Mouse (Mus musculus): ENCODE results near the gene Aifm3.
A peak's percentile ranks its signal among the peaks of the same experiment; 100 is the strongest.

Aifm3 gene

DNA sequence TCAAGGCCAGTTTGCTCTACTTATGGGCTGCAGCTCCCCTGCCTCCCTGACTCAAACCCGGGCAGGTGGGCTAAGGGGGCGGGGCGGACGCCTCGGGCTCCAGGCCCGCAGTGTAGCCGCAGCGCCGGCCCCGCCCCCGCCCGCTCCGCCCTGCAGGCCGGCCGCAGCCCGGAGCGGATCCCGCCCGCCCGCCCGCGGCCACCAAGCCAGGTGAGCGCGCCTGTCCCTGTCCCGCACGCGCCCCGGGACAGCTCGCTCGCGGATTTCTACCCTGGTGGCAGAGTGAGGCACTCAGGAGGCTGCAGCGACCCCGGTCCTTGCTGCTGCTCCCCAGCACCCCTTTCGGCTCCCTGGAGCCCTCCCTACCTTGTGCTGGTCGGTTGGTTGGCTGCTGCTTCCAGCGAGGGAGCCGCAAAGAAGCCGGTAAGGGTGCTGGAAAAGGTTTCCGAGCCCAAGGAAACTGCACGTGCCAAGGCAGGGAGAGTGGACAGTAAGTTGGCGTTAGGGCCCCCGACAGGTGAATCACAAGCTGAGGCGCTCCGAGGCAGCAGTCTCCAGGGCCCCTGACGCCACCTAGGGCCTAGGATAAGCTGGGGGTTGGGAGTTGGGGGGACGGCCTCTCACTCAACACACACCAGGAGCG lies at the start of gene Aifm3:
Aifm3 (plus strand) TSS at position 143 of the 643 bp plus-strand sequence.
- DNase-seq, result peak; percentile 42 to 69

DNA sequence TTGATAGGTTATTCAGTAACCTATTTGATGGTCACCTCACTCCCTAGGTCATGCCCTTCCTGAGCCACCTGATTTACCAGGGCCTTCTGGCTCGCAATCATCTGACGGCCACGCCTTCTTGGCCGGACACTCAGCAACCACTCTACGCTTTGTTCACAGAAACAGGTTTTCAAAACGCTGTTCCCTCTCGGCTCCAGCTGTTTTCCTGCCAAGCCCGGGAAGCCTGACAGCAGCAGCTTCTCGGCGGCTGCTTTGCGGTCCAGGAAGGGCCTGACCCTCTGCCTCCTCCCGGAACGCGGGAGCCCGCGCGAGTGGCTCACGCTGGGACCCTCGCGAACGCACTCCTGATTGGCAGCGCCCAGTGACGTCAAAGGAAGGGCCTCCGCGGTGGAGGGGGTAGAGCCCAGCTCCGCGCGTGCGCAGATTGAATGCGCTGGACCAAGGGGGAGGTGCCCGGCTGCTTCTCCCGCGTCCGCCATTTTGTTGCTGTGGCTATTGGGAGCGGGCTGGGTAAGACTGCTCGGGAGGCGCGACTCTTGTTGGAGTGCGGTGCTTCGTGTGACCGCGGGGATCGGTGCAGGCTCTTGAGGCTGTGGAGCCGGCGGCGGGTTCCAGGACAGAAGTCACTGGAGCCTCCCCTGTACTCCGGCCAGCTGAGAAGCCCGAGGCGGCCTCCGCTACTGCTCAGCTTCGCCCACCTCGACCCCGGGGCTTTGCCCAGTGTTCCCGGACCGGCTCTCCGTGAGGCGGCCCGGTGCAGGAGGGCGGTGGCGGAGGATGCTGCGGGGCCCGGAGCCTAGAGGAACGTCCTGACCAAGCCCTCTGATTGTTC lies 37.7 kb upstream of the Aifm3 start, which contains the start of gene Crkl:
Crkl (plus strand) TSS at position 447 of the 832 bp plus-strand sequence.
- DNase-seq, result peak; percentile 97 to 99

DNA sequence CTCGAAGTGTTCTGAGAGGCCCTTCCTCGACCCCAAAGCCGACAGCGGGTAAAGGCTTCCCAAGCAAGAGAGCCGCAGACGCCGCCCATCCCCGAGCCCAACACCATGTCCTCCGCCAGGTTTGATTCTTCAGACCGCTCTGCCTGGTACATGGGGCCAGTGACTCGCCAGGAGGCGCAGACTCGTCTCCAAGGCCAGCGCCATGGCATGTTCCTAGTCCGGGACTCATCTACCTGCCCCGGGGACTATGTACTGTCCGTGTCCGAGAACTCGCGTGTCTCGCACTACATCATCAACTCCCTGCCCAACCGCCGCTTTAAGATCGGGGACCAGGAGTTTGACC lies 37.1 kb upstream of the Aifm3 start:
- peak; percentile 48 to 69 for DNase-seq

DNA sequence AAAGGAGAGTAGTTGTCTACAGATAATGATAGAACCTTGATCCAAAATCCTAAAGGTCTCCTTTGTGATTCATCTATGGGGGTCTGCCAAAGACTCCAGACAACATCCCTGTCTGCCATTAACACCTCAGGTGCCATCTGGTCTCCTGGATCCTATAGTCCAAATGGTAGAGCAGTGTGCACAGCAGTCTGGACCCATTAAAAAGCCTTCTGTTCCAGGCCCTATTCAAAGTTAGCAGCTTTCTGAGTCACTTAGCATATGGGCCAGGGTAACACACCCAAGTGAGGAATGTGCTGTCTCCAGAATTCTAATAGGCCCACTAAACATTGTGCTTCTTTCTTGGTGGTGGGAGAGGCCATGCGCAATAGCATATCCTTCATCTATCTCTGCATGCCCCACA lies 32.5 kb upstream of the Aifm3 start:
- no peak for DNase-seq

DNA sequence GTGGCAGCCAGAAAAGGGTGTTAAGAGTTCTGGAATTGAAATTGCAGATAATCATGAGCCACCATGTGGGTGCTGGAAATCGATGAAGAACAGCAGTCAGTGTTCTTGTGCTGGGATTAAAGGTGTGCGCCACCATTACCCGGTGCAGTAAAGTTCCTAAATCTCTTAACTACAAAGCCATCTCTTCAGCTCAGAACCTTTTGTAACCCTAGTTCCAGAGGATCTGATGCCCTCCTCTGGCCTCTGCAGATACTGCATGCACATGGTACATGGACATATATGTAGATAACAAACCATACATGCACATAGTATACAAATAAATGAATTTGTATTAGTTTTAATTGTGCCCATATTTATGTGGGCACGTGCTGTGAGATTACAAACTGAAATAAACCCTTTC lies 29.2 kb upstream of the Aifm3 start:
- DNase-seq, result peak in 1 of 2 experiments; percentile 47

DNA sequence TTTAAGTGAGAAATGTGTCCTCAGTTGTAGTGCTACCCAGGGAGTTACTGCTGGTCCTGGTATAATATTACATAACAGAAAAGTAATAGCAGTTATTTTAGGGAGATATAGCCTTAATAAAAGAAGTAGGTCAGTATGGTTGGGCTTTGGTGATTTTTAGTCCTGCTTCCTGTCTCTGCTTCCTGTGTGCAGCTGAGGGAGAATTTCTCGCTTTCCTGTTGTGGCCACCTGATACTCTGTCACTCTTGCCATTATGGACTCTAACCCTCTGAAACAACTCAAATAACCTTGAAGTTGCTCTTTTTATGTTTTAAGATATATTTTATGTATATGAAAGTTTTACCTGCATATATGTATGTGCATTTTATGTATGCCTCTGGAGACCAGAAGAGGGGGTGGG lies 27.8 kb upstream of the Aifm3 start:
- DNase-seq, result no peak

DNA sequence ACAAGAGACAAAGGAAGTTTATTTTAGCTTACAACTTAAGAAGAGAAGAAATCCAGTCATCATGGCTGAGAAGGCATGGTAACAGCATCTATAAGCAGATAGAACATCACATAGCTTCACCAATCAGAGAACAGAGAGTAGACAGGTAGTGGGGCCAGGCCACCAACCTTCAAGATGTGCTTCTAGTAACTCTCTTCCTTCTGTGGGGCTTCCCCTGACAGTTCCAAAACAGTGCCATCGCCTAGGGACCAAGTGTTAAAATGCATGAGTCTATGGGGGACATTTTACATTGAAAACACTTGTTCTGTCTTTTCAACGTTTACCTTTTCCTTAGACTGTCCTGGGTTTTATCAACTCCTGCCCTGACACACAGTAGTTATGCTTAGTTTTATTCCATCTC lies 26.2 kb upstream of the Aifm3 start:
- no peak for DNase-seq

DNA sequence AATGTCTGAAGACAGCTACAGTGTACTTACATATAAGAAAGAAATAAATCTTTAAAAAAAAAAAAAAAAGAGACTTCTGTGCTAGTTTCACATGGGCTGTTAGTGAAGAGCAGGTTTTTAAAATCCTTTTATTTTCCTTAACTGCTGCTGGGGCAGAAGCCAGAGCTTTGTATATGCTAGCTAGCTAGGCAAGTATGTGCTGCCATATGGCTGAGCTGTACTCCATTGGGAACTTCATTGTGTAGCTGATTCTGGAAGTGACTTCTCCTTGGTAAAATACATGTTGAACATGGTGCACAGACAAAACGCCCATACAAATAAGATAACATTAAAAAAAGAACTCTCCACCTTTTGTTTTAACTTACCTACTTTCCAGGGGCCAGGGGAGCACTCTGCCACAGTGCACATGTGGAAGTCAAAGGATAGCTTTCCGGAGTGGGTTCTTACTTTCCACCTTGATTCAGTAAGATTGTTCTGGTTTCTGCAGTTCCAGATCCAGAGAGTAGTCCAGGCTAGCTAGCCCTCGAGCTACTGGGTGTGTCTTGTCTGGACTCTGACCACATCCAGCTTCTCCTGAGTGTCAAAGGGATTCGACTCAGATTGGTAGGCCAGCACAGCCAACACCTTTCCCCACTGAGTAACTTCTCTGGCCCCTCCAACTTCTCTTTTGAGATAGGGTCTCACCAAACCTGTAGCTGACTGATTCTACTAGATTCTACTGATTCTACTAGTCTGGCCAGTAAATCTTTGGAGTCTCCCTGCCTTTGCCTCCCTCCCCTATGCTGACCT lies 22.3 kb upstream of the Aifm3 start:
- no peak for DNase-seq

DNA sequence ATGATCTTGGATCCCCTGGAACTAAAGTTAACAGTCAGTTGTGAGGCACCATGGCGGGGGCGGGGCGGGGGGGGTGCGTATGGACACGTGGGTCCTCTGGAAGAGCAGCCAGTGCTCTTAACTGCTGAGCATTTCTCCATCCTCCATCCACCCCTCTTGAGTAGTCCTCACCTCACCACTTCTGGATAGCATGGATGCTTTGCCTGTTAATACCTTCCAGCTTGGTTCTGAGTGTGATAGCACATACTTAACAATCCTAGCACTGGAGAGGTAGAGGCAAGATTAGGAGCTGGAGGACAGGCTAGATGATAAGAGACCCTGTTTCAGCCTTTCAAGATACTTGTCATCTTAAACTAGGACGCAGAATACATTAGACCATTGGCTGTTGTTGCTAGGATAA lies 16.9 kb upstream of the Aifm3 start:
- DNase-seq, result no peak

DNA sequence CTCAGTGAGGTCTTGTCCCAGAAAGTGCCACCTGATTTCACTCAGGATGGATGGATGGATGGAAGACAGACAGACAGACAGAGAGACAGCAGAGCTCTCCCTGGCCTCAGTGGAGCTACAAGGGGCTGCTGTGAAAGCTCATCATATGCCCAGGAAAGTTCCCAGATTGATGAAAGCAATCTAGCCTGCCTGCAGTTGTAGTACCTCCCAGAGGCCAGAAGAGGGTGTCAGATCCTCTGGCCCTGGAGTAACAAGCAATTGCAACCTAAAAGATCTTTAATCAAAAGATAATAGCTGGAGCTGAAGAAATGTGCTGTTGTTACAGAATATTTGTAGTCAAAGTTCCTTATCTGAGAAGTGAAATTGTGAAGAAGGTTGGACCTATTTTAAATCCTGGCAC lies 15.3 kb upstream of the Aifm3 start:
- DNase-seq, result peak; percentile 39 to 42

DNA sequence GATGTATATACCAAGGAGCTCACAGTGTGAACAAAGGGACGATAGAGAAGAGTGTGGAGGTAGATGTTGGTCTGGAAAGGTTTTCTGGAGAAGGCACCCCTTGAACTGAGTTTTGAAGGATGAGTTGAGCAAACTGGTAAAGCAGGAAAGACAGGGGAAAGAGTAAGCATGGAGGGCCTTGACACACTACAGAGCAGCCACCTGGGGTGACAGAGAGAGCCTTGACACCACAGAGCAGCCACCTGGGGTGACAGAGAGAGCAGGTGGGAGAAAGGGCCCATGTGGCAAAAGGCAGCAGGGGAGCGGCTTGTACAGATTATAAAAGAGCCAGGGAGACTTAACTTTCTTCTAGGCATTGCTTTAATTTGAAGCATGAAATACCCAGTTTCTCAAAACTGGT lies 14.7 kb upstream of the Aifm3 start:
- DNase-seq, result no peak

DNA sequence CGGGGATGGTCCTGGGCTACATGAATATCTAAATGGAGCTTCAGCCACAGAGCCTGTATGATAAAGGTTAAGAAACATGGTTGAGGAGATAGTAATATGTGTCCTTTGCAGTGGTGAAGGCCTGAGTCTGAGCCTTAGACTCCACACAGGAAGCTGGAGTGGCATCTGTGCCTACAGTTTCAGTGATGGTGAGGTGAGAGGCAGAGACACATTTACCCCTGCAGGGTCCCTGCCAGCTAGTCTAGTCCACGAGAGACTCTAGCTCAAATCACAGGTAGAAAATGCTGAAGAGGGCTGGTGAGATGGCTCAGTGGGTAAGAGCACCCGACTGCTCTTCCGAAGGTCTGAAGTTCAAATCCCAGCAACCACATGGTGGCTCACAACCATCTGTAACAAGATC lies 14.1 kb upstream of the Aifm3 start:
- no peak for DNase-seq

DNA sequence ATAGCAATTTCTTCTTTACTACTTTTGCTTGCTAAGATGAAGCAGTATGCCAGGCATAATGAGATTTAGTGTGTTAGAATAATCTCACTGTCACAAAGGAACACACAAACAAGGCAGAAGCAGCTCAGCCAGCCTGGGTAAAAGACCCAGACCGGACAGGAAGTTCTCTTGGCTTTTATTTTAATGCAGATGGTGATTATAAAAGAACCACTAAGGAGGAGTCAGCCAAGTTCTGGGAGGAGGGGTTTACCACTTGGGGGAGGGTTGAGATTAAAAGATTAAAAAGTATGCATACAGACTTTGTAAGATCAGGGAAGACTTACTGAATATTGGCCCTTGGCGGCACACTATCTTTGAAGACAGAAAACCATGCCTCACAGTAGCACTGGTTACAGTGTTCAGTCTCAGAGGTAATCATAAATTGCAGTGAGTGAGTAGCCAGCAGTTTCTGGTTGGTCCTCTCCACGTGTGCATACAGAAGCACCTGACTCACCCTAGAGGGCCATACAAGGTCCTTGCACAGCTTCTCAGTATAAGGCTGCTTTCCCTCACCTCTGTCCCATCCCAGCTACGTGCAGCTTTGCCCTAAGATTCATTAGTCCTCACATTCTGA lies 11.0 kb upstream of the Aifm3 start:
- DNase-seq, result no peak

DNA sequence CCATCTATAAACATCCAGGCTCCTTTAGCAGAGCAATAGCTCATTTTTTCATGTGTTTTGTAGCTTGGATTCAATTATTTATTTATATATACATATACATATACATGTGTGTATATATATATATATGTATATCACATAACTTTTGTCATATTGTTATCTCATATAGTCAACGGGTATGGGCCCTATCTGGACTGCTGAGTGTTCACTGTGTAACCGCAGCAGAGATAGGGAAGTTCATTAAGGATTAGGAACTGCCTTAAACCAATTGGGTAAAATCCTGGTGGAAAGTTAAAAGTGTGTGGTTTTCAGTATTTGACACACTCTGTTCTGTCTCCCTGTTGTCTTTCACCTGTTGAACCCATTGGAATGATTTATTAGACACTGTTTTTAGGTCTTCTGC lies 7.9 kb upstream of the Aifm3 start:
- DNase-seq, result no peak

DNA sequence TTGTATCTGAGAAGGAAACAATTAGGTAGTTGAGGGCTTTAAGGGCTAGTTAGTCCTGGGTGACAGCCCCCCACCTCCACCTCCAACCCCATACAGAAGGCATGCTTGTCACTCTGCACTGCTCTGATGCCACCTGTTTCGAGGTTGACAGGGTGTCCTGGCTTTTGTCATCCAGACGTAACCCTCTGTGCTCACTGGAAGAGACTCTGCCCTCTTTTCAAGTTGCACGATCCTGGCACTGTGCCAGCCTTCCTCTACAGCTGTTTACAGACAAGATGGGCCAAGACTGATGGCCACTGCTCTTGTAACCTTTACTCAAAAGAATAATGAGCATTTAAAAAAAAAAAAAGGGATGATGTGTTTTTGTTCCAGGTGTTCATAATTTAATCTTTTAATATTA lies 2.9 kb upstream of the Aifm3 start:
- DNase-seq, result peak; percentile 77 to 80

DNA sequence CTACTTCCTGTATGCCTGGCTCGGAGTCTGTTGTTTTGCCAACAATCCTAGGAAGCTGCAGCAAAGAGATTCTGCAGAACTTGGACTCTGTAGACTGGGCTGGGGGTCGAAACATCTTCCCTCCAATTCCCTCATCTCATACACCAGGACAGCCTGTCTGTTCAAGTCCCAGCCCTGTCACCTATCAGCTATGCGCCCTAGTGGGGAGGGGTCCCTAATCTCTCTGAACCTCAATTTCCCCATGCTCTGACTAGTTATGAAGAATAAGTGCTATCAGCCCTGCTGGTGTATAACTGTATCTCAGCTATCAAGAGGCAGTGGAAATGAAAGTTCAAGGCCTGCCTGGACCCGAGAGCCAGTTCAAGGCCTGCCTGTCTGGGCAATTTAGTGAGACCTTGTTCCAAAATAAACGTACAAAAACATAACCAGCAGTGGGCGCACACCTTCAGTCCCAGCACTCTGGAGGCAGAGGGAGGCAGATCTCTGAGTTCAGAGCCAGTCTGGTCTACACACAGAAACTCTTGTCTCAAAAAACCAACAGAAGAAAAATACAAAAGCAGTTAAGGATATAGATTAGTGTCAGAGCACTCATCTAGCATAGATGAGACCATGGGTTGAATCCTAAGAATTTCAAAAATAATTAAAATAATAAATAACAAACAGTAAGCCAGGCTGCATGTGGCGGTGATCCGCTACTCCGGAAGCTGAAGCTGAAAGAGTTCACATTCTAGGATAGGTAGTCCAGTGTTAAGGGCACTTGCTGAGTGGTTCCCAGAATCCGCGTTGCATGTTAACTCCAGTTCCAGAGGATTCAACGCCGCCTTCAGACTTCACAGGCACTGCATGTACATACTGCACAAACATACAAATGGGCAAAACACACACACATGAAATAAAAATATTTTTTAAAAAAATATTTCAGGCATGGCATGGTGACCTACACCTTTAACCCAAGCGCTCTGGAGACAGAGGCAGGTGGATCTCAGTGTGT lies 638 bp upstream of the Aifm3 start:
- peak in 1 of 2 experiments; percentile 36 for DNase-seq

DNA sequence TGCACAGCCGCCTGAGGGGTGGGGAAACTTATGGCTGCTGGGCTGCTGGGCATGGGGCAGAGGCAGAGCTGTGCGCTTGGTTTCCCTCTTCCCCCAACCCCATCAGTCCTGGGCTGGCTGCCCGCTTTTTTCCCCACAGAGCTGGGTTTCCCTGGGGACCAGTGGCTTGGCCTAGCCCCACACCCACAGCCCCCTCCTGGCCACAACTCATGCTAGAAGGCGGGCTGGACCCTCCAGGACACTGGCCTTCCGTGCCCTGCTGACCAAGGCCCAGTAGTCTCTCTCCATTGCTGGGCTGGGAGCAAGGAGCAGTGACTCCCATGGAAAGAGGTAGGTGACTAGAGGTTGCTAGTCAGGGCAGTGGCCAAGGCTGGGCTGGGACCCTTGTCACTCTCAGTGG lies 1.7 kb downstream of the Aifm3 start:
- DNase-seq, result no peak

DNA sequence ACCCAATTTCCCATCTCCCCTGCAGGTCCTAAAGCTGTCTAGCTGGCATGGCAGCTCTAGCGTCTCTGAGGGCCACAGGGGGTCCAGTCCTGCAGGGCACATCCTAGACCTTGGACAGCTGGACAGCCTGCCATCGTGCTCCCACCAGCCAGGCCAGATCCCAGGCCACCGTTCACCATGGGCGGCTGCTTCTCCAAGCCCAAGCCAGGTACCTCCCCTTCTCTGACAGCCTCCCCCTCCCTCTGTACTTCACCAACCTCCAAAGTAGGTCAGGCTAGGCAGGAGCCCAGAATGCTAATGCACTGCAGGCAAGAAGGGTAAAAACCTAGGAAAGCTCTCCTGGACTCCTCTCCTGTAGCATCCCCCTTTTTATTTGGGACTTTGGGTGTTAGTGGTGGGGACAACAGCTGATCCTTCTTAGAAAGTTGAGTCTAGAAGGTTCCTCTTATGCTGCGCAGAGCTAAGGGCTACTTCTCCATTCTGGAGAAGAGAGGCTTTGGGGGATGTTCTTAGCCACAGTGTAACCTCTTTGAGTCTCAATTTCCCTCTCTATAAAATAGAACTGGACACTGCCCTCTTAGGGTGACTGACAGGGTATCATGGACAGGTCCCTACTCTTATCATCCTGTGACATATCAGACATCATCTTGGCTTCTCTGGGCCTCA lies 2.6 kb downstream of the Aifm3 start:
- no peak for DNase-seq

DNA sequence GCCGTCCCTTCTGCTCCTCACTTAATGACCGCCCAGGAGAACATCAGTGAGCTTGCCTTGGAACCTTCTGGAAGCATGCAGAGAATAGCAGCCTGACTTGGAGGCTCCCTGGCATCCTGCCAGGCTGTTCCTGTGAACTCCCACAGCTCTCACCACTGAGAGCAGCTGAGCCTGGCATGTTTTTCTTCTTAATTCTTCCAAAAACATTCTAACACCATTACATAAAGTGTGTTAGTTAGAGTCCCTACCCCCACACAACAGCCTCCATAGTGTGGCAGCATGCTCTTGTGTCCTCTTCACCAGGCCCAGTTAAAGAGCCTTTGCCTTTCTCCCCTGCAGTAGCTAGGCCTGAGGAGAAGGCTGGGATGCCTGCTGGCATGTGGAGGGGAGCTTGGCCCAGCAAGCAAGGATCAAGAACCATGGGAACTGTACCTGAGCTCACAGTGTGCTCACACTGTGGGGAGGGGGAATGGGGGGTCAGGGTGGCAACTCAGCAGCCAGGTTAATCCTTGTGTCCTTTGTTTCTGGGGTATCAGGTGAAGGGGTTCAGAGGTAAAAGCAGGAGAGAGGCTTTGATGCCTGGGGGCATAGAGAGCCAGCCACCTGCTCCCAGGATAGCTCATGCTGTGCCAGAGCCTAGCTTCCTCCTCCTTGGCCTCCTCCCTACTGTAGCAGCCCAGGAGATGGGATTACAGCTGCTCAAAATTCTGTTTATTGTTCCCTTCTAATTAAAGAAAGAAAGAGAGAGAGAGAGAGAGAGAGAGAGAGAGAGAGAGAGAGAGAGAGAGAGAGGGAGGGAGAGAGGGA lies 7.3 kb downstream of the Aifm3 start:
- peak; percentile 80 to 82 for DNase-seq

DNA sequence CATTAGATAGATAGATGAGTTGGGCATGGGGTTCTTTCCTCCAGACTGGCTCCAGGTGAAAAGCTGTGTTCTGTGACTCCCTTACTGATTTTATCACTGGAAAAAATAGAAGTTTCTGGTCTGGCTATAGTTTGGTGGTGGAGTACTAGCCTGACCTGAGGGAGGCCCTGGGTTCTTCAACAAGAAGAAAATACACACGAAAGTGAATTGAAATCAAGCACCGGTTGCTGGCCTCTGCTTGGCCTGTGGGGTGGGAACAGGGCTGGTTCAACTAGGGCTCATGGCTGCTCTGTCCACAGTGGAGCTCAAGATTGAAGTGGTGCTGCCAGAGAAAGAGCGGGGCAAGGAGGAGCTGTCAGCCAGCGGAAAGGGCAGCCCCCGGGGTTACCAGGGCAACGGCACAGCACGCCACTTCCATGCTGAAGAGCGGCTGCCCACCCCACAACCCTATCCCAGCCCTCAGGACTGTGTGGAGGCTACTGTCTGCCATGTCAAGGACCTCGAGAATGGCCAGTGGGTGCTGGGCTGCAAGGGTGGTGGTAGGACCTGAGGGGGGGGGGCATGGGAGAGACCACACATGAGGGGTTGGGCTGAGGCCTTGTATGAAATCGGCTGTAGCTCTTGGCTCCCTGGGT lies 10.0 kb downstream of the Aifm3 start:
- no peak for DNase-seq
